Mouse (Mus musculus) hindbrain, embryonic 11.5 days (tissue): ENCODE results near the gene Synj1. TPM values are rescaled to one million over a fixed set of nuclear protein-coding genes. Genes with fewer than 3 reads are reported as not detected.

Source experiments
- ATAC-seq: fragments of 200-750 bp; cut with Nextera tagmentation; 2 replicates; pipeline ENCODE4 v1.8.0; 2017; ENCODE audit warnings: mild to moderate bottlenecking, moderate TSS enrichment, moderate library complexity; ENCODE audit not compliant: low FRiP score
- DNase-seq: peaks from one replicate; pipeline ENCODE4 v3.0.0-alpha.2; 2015; ENCODE audit warnings: low spot score
- H3K27ac ChIP-seq: fragments of 300-500 bp; sonication (generic); 2 replicates; pipeline ENCODE4 v1.5.1; 2014; ENCODE audit warnings: mild to moderate bottlenecking, low read depth, low read length
- H3K27me3 ChIP-seq: fragments of 300-500 bp; sonication (generic); 2 replicates; pipeline ENCODE4 v1.6.1; 2014; ENCODE audit warnings: mild to moderate bottlenecking, low read length, moderate library complexity, mixed read lengths; ENCODE audit not compliant: control insufficient read depth, insufficient read depth
- H3K36me3 ChIP-seq: fragments of 300-500 bp; sonication (generic); 2 replicates; pipeline ENCODE4 v1.6.1; 2014; ENCODE audit warnings: mild to moderate bottlenecking, low read length, moderate library complexity, mixed read lengths; ENCODE audit not compliant: control insufficient read depth, insufficient read depth
- H3K4me1 ChIP-seq: fragments of 300-500 bp; sonication (generic); replicated peaks from 2 replicates; pipeline ENCODE4 v1.6.1; 2014; ENCODE audit warnings: low read length, mixed read lengths; ENCODE audit not compliant: control insufficient read depth, insufficient read depth
- H3K4me2 ChIP-seq: fragments of 300-500 bp; sonication (generic); replicated peaks from 2 replicates; pipeline ENCODE4 v1.6.1; 2014; ENCODE audit warnings: mild to moderate bottlenecking, low read depth, low read length
- H3K4me3 ChIP-seq: fragments of 300-500 bp; sonication (generic); 2 replicates; pipeline ENCODE4 v1.5.1; 2014; ENCODE audit warnings: low read depth, low read length
- H3K9ac ChIP-seq: fragments of 300-500 bp; sonication (generic); 2 replicates; pipeline ENCODE4 v1.6.1; 2014; ENCODE audit warnings: low read depth, low read length
- H3K9me3 ChIP-seq: fragments of 300-500 bp; sonication (generic); 2 replicates; pipeline ENCODE4 v1.6.1; 2016; ENCODE audit warnings: low read length; ENCODE audit not compliant: control insufficient read depth
- WGBS: fragments of 180-500 bp; shearing (Covaris S2); extraction: QIAGEN DNeasy Blood & Tissue Kit; methylation state at CpG from one replicate; pipeline ENCODE4 v1.1.7; 2014; 5-methylcytosine and 5-hydroxymethylcytosine counted together
- polyA plus RNA-seq: library from polyadenylated mRNA; unstranded; fragments of >200 nt; fragmentation: Nextera tagmentation; extraction: Ambion mirVana; gene quantifications from 2 replicates; pipeline ENCODE4 v1.2.1, GENCODE M21; 2014

The Synj1 gene
- polyA plus RNA-seq, 1 experiment from 2014 or later, result 30.5 TPM

DNA sequence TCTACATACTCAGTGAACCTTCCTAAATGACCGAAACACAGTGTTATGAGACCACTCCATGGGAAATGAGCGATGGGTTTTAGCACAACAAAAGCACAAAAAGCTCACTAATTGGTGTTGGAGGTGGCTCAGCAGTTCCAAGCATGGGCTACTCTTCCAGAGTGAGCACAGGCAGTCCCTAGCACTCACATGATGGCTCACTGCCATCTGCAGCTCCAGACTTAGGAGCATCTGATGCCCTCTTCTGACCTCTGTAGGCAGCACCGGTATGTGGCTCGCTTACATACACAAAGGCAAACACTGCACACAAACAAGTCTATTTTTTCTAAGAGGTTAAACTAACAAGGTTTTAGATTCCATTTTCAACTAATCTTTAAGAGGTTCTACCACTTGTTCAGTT, 44.9 kb downstream of the Synj1 start:
- no peak overlapping the region for H3K4me3 ChIP-seq
- no peak overlapping the region for H3K27ac ChIP-seq
- ATAC-seq, result no peak
- no peaks in the 10 kb centered on the region for H3K4me1 ChIP-seq
- H3K9ac ChIP-seq, result no peak overlapping the region
- 82% methylated on average over 4 of the region's 4 CpGs for WGBS
- H3K36me3 ChIP-seq, result no peaks in the 10 kb centered on the region
- no peaks in the 10 kb centered on the region for H3K9me3 ChIP-seq
- H3K27me3 ChIP-seq, result no peaks in the 10 kb centered on the region
- no peak overlapping the region for H3K4me2 ChIP-seq
- no peak for DNase-seq

DNA sequence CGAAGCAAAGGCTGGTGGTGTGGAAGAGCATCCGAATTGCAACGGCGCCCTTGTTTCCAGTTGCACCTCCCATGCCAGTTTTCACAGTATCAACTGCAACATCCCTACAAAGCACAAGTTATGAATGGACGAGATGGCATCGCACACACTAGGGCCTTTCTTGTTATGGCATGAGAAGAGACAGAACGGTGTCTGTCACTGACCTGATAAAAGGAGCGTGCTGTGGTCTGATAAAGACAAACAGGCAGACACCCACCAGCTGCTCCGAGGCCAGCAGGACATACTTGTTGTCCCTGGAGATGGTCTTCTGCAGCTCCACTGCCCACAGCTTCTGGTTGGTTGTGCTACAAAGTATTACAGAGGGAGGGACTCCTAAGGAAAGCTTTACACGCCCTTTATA, 46.8 kb downstream of the Synj1 start:
- WGBS, result 88% methylated on average over 10 of the region's 10 CpGs
- no peaks in the 10 kb centered on the region for H3K27me3 ChIP-seq
- H3K4me3 ChIP-seq, result no peak overlapping the region
- no peak overlapping the region for H3K27ac ChIP-seq
- no peaks in the 10 kb centered on the region for H3K9me3 ChIP-seq
- no peak for ATAC-seq
- no peaks in the 10 kb centered on the region for H3K36me3 ChIP-seq
- no peak overlapping the region for H3K4me2 ChIP-seq
- H3K9ac ChIP-seq, result no peak overlapping the region
- H3K4me1 ChIP-seq, result no peaks in the 10 kb centered on the region
- DNase-seq, result no peak

DNA sequence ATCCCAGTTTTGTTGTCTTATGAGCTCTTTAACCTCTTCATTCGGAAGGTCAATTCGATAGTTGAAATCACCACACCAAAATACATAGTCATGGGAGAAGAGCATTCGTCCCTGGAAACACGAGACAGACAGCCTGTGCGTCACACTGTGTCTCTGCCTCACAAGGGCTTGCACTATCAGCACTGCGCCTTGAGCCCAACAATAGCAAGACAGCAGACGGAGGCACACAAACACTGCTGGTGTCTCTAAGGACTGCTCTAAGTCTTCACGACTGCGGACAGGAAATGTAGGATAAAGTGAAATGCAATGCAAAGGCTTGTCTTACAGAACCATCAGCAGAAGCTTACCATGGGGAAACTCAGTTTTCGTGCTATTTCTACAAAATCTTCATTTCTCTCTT, 47.2 kb downstream of the Synj1 start:
- 86% methylated on average over 10 of the region's 10 CpGs for WGBS
- no peak overlapping the region for H3K4me2 ChIP-seq
- H3K36me3 ChIP-seq, result no peaks in the 10 kb centered on the region
- ATAC-seq (no peak), DNase-seq (no peak)
- no peak overlapping the region for H3K4me3 ChIP-seq
- no peaks in the 10 kb centered on the region for H3K27me3 ChIP-seq
- no peaks in the 10 kb centered on the region for H3K9me3 ChIP-seq
- H3K9ac ChIP-seq, result no peak overlapping the region
- no peaks in the 10 kb centered on the region for H3K4me1 ChIP-seq
- no peak overlapping the region for H3K27ac ChIP-seq

DNA sequence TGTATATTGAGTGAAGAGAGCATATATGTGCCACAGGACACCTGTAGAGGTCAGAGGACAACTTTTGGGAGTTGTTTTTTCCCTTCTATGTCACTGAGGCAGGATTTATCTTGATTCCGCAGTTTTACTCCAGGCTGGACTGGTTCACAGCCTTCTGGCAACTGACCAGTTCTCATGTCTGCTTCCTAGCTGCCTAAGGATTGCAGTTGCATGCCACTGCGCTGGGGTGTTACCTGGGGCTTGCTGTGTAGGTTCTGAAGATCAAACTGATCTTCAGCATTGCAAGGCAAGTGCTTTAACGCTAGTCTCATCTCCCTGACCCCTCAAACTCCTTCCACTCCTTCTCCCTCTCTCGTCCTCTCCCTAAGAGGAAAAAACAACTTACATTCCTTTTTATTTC, 47.9 kb downstream of the Synj1 start:
- no peak overlapping the region for H3K4me3 ChIP-seq
- H3K36me3 ChIP-seq, result no peaks in the 10 kb centered on the region
- no peaks in the 10 kb centered on the region for H3K4me1 ChIP-seq
- ATAC-seq (no peak), DNase-seq (no peak)
- H3K27me3 ChIP-seq, result no peaks in the 10 kb centered on the region
- no peak overlapping the region for H3K27ac ChIP-seq
- WGBS, result 93% methylated on average over 4 of the region's 4 CpGs
- H3K4me2 ChIP-seq, result no peak overlapping the region
- H3K9ac ChIP-seq, result no peak overlapping the region
- H3K9me3 ChIP-seq, result no peaks in the 10 kb centered on the region

DNA sequence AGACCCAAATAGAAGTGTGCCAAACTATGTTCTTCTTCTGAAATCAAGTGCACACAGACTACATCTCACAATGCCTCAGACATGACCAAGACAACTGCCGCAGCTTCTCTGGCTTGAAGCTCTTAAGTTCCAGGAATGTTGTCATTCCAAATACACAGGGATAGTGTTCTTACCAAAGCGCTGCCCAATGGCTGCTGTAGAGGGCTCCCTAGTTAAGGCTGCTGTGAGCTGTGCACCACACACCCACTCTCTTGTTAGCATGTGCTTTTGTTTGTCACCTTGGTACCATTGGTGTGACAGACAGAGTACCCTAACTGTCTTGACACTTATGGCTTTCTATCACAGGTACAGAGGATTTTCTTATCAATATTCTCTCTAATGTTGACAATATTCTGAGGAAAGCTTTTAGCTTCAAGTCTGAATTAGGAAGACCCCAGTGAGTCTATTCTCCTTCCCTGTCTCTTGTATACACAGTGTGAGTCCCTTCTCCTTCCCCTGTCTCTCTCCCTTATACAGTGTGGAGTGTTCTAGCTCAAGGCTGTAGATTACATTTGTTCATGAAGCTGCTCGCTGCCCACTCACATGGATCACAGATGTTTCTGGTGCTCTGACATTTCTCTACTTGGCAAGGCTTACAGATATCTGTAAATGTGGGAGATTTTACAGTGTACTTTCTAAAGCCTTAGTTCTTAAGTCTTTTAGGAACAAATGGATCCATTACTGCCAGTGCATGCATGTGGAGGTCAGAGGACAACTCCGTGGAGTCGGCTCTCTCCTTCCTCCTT, 52.6 kb downstream of the Synj1 start:
- no peaks in the 10 kb centered on the region for H3K36me3 ChIP-seq
- H3K27ac ChIP-seq, result no peak overlapping the region
- H3K9ac ChIP-seq, result no peak overlapping the region
- no peaks in the 10 kb centered on the region for H3K4me1 ChIP-seq
- H3K4me3 ChIP-seq, result no peak overlapping the region
- H3K27me3 ChIP-seq, result no peaks in the 10 kb centered on the region
- H3K4me2 ChIP-seq, result no peak overlapping the region
- no peaks in the 10 kb centered on the region for H3K9me3 ChIP-seq
- WGBS, result 82% methylated on average over 5 of the region's 5 CpGs
- ATAC-seq, result no peak
- DNase-seq, result no peak

DNA sequence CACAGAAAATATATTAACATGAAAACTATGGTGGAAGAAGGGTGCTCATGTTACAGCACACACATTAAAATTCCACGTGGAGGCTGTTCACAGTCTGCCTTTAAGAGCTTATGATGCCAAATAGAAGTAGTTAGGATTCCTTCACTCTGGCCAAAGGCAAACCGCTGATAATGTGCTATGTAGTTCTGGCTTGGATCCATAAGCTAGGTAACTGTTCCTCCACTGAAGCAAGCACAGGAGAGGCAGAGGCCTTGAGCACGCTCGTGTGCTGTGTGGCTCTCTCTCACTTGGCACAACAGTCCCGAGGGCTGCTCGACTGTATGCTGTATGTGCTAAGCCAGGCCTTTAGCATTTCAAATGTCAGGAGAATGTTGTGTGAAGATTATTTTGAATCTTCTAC, 55.6 kb downstream of the Synj1 start:
- H3K9ac ChIP-seq, result no peak overlapping the region
- WGBS, result 89% methylated on average over 6 of the region's 6 CpGs
- no peak overlapping the region for H3K4me3 ChIP-seq
- no peaks in the 10 kb centered on the region for H3K4me1 ChIP-seq
- H3K27me3 ChIP-seq, result no peaks in the 10 kb centered on the region
- DNase-seq (no peak), ATAC-seq (no peak)
- no peak overlapping the region for H3K4me2 ChIP-seq
- no peak overlapping the region for H3K27ac ChIP-seq
- H3K9me3 ChIP-seq, result no peaks in the 10 kb centered on the region
- H3K36me3 ChIP-seq, result no peaks in the 10 kb centered on the region

DNA sequence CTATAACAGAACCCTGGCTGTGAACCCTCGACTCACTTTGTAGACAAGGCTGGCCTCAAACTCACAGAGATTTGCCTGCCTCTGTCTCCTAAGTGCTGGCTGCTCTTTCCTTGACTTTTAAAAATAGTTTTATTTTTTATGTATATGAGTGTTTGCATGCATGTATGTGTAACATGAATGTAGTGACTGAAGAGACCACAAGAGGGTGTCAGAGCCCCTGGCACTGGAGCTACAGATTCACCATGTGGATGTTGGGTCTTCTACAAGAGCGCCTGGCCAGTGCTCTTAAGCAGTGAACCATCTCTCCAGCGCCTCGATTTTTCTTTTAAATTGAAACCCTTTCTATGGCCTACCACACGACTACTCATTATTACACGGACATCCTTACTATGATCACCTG, 57.3 kb downstream of the Synj1 start:
- Histone ChIP-seq H3K4me1 (no peaks in the 10 kb centered on the region), H3K36me3 (no peaks in the 10 kb centered on the region), H3K9me3 (no peaks in the 10 kb centered on the region), H3K4me2 (no peak overlapping the region), H3K27me3 (no peaks in the 10 kb centered on the region), H3K9ac (no peak overlapping the region), H3K4me3 (no peak overlapping the region), H3K27ac (no peak overlapping the region)
- WGBS, result 96% methylated on average over 6 of the region's 6 CpGs
- DNase-seq (no peak), ATAC-seq (no peak)

DNA sequence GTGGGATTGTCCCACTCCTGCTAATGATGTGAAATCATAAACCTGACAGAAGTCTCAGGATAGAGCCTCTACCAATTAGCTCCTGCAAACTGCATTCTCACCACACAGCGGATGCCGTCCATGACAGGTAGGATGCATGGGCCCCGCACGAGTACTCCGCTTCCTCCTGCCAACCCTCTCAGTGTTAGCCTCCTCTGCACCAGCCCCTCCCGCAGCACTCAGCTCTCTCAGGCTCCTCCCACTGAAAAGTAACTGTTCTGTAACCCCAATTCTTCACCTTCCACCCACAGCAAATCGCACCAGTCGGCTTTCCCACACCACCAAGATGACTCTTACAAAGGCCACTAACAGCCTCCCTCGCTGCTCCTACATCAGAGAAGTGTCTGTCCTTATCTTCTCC, 58.0 kb downstream of the Synj1 start:
- Histone ChIP-seq H3K4me1 (no peaks in the 10 kb centered on the region), H3K9me3 (no peaks in the 10 kb centered on the region), H3K9ac (no peak overlapping the region), H3K27me3 (no peaks in the 10 kb centered on the region), H3K4me3 (no peak overlapping the region), H3K27ac (no peak overlapping the region), H3K4me2 (no peak overlapping the region), H3K36me3 (no peaks in the 10 kb centered on the region)
- DNase-seq (no peak), ATAC-seq (no peak)
- 89% methylated on average over 9 of the region's 9 CpGs for WGBS

DNA sequence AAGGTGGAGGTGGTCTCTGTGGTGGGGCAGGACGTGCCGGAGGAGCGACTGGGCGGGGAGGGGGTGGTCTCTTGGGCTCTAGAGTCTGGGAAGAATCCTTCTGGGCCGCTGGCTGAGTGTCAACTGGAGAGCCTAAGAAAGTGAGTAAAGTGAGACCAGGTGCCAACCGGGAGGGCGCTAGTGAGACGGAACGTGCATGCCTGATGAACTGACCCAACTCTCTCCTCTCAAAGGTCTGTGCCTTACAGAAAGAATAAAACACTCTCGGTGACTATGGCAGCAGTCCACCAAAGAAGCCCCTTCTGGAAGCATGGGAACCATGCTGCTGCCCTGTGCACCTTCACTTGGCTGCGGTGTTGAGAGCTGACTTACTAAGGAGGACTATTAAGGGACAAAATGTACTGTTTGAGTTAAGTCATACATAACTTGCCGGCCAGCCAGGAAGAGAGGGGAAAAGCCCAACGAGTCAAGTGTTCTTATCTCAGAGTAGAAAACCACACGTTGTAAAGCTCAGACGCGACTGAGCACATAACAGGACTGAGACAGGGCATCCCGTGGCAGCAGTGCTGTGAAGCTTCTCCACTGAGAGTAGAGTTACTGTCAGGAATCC, 60.6 kb downstream of the Synj1 start:
- Histone ChIP-seq H3K9me3 (no peaks in the 10 kb centered on the region), H3K4me2 (no peak overlapping the region), H3K36me3 (no peaks in the 10 kb centered on the region), H3K4me3 (no peak overlapping the region), H3K27me3 (no peaks in the 10 kb centered on the region), H3K4me1 (no peaks in the 10 kb centered on the region), H3K9ac (no peak overlapping the region), H3K27ac (no peak overlapping the region)
- WGBS, result 59% methylated on average over 17 of the region's 17 CpGs
- no peak for DNase-seq
- ATAC-seq, result no peak
